Mouse (Mus musculus): ENCODE data around the gene Gm47985. TPM values are rescaled to one million over a fixed set of nuclear protein-coding genes. Genes with fewer than 3 reads are reported as not detected.

Gm47985 gene
- total and polyA plus RNA-seq, 3 experiments: 0.19 to 0.25 TPM; not detected in 1

DNA sequence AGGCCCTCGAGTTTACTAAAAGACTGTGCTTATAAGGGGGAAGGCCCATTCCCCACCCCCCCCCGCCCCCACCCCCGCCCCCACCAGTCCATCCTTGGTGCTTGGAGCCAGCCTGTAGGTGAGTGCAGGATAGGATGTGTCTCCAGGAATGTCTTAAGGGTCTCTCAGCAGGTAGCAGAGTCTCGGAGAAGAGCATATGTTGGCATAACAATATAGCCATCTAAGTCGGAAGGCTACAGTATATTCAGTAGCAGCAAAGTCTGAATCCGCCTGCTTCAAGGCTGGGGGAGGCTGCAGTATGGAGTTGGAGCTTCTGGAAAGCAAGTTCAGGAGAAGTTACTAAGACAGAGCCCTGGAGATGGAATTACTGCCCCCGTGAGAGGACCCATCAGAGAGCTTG lies 37.8 kb downstream of the Gm47985 start:
- TF ChIP-seq KAT2A (conservative IDR thresholded peaks at IDR 0.05; ENCODE audit: low read depth, low read length): no peak
- no peak for TF ChIP-seq MYB (IDR thresholded peaks at IDR 0.05; ENCODE audit: low read depth, low read length)
- no peak for TF ChIP-seq CHD2 (IDR thresholded peaks at IDR 0.05; ENCODE audit: low read length)
- TF ChIP-seq USF1 (IDR thresholded peaks at IDR 0.05; ENCODE audit: low read depth, low read length): no peak
- no peak for TF ChIP-seq HCFC1 (IDR thresholded peaks at IDR 0.05; ENCODE audit: low read depth, low read length)
- TF ChIP-seq EP300 (IDR thresholded peaks at IDR 0.05; ENCODE audit: low read depth in 1 of 2, low read length in 2 of 2): no peak
- no peak for TF ChIP-seq POLR2AphosphoS5 (IDR thresholded peaks at IDR 0.05; ENCODE audit: borderline replicate concordance, low read depth, low read length)
- no peak for TF ChIP-seq POLR2AphosphoS2 (IDR thresholded peaks at IDR 0.05; ENCODE audit: low read length)
- no peak for DNase-seq (ENCODE audit: low read depth, low spot score)
- peaks cover 0 to 7% of the 10 kb centered on the region in 2 experiments; a peak in 2 of 4 replicates for H3K36me3 ChIP-seq (ENCODE audit: control insufficient read depth in 1 of 2, insufficient read depth in 2 of 2, low read length in 2 of 2)

DNA sequence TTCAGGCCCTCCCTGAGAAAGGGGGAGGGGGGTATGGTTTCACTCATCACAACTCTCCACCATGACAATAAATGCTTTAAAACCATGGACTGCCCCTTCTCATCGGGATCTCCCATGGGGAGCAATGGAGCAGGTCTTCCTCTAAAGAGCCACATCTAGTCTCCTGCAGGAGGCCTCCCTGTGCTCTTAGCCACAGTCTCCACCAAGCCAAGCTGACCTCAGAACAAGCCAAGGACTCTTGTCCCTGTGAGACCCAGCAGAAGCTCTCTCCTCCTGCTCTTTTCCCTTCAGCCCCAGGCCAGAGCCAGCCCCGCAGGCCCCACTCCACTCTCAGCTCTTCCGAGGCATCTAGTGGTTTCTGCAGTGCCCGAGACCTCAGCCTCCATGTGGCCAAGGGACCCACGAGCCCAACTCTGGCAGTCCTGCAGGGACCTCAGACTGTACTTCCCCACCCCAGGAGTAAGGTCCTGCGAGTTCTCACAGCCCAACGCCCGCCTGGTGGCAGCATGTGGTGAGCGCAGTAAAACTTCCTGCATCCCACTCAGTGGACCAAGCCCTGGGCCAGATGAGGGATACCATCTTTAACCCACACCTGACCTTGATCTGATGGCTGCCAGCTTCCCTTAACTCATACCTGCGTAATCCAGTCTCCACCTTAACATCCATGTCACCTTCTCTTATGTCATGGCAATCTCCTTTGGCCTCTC lies 40.4 kb downstream of the Gm47985 start:
- Histone ChIP-seq H3K27me3 (ENCODE audit: control insufficient read depth in 1 of 2, insufficient read depth in 2 of 2, low read length in 2 of 2) (no peaks in the 10 kb centered on the region), H3K27ac (ENCODE audit: control insufficient read depth, low read depth, low read length) (no peak overlapping the region), H3K36me3 (ENCODE audit: control insufficient read depth in 1 of 2, insufficient read depth in 2 of 2, low read length in 2 of 2) (peaks cover 0 to 7% of the 10 kb centered on the region in 2 experiments; a peak in 2 of 4 replicates), H3K4me1 (ENCODE audit: control insufficient read depth in 1 of 2, insufficient read depth in 2 of 2, low read length in 2 of 2) (peaks cover 3 to 8% of the 10 kb centered on the region in 2 experiments; a peak in 2 of 4 replicates), H3K79me2 (ENCODE audit: control insufficient read depth, insufficient read depth, low read length, poor library complexity) (no peaks in the 10 kb centered on the region), H3K9me3 (replicated peaks; ENCODE audit: insufficient read depth, low read length) (no peaks in the 10 kb centered on the region), H3K4me3 (ENCODE audit: control insufficient read depth in 1 of 2, insufficient read depth in 1 of 2, low read depth in 2 of 2, low read length in 2 of 2) (no peak overlapping the region), H3K9ac (ENCODE audit: control insufficient read depth, low read depth, low read length, poor library complexity, severe bottlenecking) (no peak overlapping the region)
- TF ChIP-seq MEF2A (IDR thresholded peaks at IDR 0.05; ENCODE audit: extremely low read depth, insufficient replicate concordance, low read depth, low read length, poor library complexity, severe bottlenecking) (no peak), MAFK (IDR thresholded peaks at IDR 0.05; ENCODE audit: borderline replicate concordance, low read depth, low read length) (no peak), POLR2AphosphoS2 (IDR thresholded peaks at IDR 0.05; ENCODE audit: low read length) (no peak), CHD1 (IDR thresholded peaks at IDR 0.05; ENCODE audit: low read depth, low read length) (no peak), CTCF (IDR thresholded peaks at IDR 0.05 in 2 of 3, conservative IDR thresholded peaks at IDR 0.05 in 1 of 3; ENCODE audit: control insufficient read depth in 1 of 3, insufficient read depth in 1 of 3, low read depth in 2 of 3, low read length in 3 of 3, poor library complexity in 1 of 3, severe bottlenecking in 1 of 3) (no peak), ZKSCAN1 (IDR thresholded peaks at IDR 0.05; ENCODE audit: low read depth, low read length) (no peak), UBTF (IDR thresholded peaks at IDR 0.05; ENCODE audit: borderline replicate concordance, insufficient read depth, low read depth, low read length) (no peak), RCOR1 (IDR thresholded peaks at IDR 0.05; ENCODE audit: low read depth, low read length) (no peak), TAL1 (IDR thresholded peaks at IDR 0.05; ENCODE audit: low read length) (no peak)
- DNase-seq (ENCODE audit: low read depth, low spot score): no peak

More for the DNA sequence above, 37.8 kb downstream of the Gm47985 start:
- no peak overlapping the region for H3K4me3 ChIP-seq (ENCODE audit: control insufficient read depth in 1 of 2, insufficient read depth in 1 of 2, low read depth in 2 of 2, low read length in 2 of 2)
- no peak overlapping the region for H3K9ac ChIP-seq (ENCODE audit: control insufficient read depth, low read depth, low read length, poor library complexity, severe bottlenecking)
- H3K27ac ChIP-seq (ENCODE audit: control insufficient read depth, low read depth, low read length): no peak overlapping the region
- H3K79me2 ChIP-seq (ENCODE audit: control insufficient read depth, insufficient read depth, low read length, poor library complexity): no peaks in the 10 kb centered on the region
- H3K4me1 ChIP-seq (ENCODE audit: control insufficient read depth in 1 of 2, insufficient read depth in 2 of 2, low read length in 2 of 2): peaks cover 3 to 8% of the 10 kb centered on the region in 2 experiments; a peak in 2 of 4 replicates
- no peaks in the 10 kb centered on the region for H3K9me3 ChIP-seq (replicated peaks; ENCODE audit: insufficient read depth, low read length)
- no peaks in the 10 kb centered on the region for H3K27me3 ChIP-seq (ENCODE audit: control insufficient read depth in 1 of 2, insufficient read depth in 2 of 2, low read length in 2 of 2)
